Mouse (Mus musculus) intestine, embryonic 14.5 days (tissue): ENCODE measurements around the gene BC005561. TPM values are rescaled to one million over a fixed set of nuclear protein-coding genes. Genes with fewer than 3 reads are reported as not detected.
A peak's percentile ranks its signal among the peaks of the same experiment; 100 is the strongest.

Source experiments
- ATAC-seq: fragments of 200-750 bp; cut with Nextera tagmentation; replicated peaks from 2 replicates; pipeline ENCODE4 v1.8.0; 2017; ENCODE audit warnings: low read depth, moderate number of reproducible peaks, moderate TSS enrichment, moderate library complexity; ENCODE audit not compliant: low FRiP score, low TSS enrichment
- DNase-seq: peaks from one replicate; pipeline ENCODE4 v3.0.0-alpha.2; 2018; ENCODE audit warnings: low spot score
- H3K27ac ChIP-seq: fragments of 300-500 bp; sonication (generic); 2 replicates; pipeline ENCODE4 v1.5.1; 2014; ENCODE audit warnings: low read depth, mild to moderate bottlenecking, control low read depth
- H3K27me3 ChIP-seq: fragments of 300-500 bp; sonication (generic); replicated peaks from 2 replicates; pipeline ENCODE4 v1.6.1; 2014; ENCODE audit warnings: low read length, control low read depth; ENCODE audit not compliant: control insufficient read depth, insufficient read depth
- H3K36me3 ChIP-seq: fragments of 300-500 bp; sonication (generic); 2 replicates; pipeline ENCODE4 v1.6.1; 2014; ENCODE audit warnings: low read length, control low read depth; ENCODE audit not compliant: control insufficient read depth, insufficient read depth
- H3K4me1 ChIP-seq: fragments of 300-500 bp; sonication (generic); replicated peaks from 2 replicates; pipeline ENCODE4 v1.6.1; 2014; ENCODE audit warnings: low read length, control low read depth, mixed read lengths; ENCODE audit not compliant: control insufficient read depth, insufficient read depth
- H3K4me2 ChIP-seq: fragments of 300-500 bp; sonication (generic); 2 replicates; pipeline ENCODE4 v1.6.1; 2014; ENCODE audit warnings: low read length
- H3K4me3 ChIP-seq: fragments of 300-500 bp; sonication (generic); 2 replicates; pipeline ENCODE4 v1.5.1; 2014; ENCODE audit warnings: low read depth, low read length, control low read depth, mixed read lengths
- H3K9ac ChIP-seq: fragments of 300-500 bp; sonication (generic); 2 replicates; pipeline ENCODE4 v1.6.1; 2014; ENCODE audit warnings: mild to moderate bottlenecking, low read length
- H3K9me3 ChIP-seq: fragments of 300-500 bp; sonication (generic); 2 replicates; pipeline ENCODE4 v1.6.1; 2016; ENCODE audit warnings: low read length, control low read depth; ENCODE audit not compliant: control insufficient read depth
- WGBS: fragments of 180-500 bp; shearing (Covaris S2); extraction: QIAGEN DNeasy Blood & Tissue Kit; methylation state at CpG from one replicate; pipeline ENCODE4 v1.1.7; 2014; 5-methylcytosine and 5-hydroxymethylcytosine counted together
- polyA plus RNA-seq: library from polyadenylated mRNA; unstranded; fragments of >200 nt; fragmentation: Nextera tagmentation; extraction: Ambion mirVana; gene quantifications from 2 replicates; pipeline ENCODE4 v1.2.1, GENCODE M21; 2014

Gene BC005561
- polyA plus RNA-seq, result 12.8 and 13.9 TPM in 2 replicates

DNA sequence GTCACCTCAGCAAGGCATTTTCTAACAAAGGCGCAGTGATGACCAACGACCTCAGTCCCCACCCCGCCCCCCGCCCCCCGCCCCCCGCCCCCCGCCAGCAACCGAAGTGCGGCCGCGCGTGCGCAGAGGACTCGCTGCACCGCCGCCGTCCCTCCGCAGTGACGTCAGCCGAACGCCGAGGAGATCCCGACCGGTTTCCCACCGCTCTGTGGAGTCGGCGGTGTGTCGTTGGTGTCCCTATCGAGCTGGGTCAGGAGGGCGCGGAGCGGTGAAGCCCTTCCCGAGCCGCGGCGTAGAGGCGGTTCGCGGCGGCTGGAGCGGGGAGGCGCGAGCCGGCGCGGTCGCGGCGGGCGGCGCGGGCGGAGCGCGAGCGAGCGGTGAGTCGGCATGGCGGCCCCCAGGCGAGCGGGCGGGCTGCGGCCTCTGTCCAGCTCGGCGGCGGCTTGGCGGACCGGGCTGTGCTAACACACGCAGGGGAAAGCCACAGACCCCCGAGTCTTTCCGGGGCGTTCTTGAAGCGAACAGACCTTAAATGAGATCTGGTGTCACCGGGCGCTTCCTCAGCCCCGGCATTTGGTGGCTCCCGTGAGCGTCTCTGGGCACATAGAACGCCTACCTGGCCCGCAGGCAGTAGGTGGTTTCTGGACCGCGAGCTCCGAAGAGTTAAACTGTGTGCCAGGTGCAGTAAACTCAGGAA, at the start of gene BC005561:
BC005561 (plus strand) TSS at position 158 of the 697 bp plus-strand sequence.
- Histone ChIP-seq H3K4me2 (peak within 1 kb of the TSS; percentile 87), H3K27me3 (no peaks in the 10 kb centered on the region), H3K27ac (peak within 1 kb of the TSS; percentile 89), H3K36me3 (peaks cover 23% of the 10 kb centered on the region), H3K9ac (peak within 1 kb of the TSS; percentile 91), H3K9me3 (0 out of 2 replicates have a peak, but pooled peaks cover 5% of the 10 kb centered on the region), H3K4me1 (peaks cover 10% of the 10 kb centered on the region), H3K4me3 (peak within 1 kb of the TSS; percentile 84)
- DNase-seq (peak; percentile 93), ATAC-seq (peak; percentile 89)
- under 1% methylated on average over 60 of the region's 83 CpGs for WGBS

DNA sequence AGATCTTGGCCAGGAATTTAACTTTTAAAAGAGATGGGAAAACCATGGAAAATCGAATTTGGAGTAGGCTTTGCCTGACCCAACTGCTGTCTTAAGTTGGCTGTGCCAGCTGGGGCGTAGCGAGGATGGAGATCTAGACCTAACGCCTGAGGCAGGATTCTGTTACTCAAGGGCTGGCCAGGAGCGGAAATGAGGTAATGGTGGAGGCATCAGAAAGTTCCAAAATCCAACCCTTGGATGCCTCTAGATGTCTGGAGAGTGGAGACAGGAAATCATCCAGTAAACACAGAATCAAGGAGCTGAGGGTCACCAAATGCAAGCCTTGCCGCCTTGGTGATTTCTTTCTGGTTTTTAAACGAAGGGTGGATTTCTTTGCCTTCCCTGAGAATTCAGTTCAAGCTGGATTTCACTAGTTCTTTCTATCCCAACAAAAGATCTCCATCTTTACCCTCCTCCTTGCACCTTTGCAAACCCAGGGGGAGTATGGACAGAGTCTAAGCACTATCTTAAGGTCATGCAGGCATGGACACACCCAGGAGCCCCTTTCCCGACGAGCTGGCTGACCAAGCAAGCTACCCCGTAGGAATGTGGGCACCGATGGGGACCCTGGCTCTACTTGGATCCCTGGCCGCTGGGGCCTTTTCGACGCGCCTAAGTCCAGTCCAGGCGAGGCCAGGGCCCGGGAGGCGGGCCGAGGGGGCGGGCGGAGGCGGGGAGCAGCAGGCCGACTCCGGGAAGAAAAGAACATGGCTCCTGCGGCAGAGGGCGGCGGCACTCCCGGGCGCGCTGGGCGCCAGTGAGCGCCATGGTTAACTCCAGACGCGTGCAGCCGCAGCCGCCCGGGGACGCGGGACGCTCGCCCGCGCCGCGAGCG, 49.1 kb upstream of the BC005561 start, which contains the start of gene Pkd2:
Pkd2 (plus strand) TSS at position 619 of the 874 bp plus-strand sequence.
- Histone ChIP-seq H3K4me2 (peak within 1 kb of the TSS; percentile 74), H3K27me3 (no peaks in the 10 kb centered on the region), H3K9me3 (no peaks in the 10 kb centered on the region; the same call in 1 of the 2 replicates), H3K4me3 (peak within 1 kb of the TSS; percentile 90), H3K27ac (peak within 1 kb of the TSS; percentile 82), H3K9ac (peak within 1 kb of the TSS; percentile 74), H3K4me1 (peaks cover 14% of the 10 kb centered on the region), H3K36me3 (peaks cover 5% of the 10 kb centered on the region; the same call in 1 of the 2 replicates)
- DNase-seq (peak; percentile 91), ATAC-seq (peak; percentile 92)
- WGBS, result 10% methylated on average over 42 of the region's 46 CpGs

DNA sequence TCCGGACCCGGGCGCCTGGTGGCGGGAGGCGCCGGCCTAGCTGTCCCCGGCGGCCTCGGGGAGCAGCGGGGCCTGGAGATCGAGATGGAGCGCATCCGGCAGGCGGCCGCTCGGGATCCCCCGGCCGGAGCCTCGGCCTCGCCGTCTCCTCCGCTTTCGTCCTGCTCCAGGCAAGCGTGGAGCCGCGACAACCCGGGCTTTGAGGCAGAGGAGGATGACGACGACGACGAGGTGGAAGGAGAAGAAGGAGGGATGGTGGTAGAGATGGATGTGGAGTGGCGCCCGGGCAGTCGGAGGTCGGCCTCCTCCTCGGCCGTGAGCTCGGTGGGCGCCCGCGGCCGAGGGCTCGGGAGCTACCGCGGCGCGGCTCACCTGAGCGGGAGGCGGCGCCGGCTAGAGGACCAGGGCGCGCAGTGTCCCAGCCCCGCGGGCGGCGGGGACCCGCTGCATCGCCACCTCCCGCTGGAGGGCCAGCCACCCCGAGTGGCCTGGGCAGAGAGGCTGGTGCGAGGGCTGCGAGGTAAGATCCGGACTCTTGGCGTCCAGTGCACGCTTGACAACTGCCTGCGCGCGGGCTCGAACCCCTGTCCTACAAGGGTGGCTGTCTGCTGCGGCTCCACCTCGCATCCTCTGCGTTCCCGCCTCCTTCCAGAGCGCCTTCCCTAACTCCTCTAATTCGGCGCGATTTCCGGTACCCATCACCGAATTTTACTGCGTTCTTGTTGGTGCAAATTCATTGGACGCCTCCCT, 48.3 kb upstream of the BC005561 start:
- peaks cover 9% of the 10 kb centered on the region; the same call in 1 of the 2 replicates for H3K36me3 ChIP-seq
- DNase-seq (peak; percentile 88), ATAC-seq (peak; percentile 73)
- no peaks in the 10 kb centered on the region; the same call in 1 of the 2 replicates for H3K9me3 ChIP-seq
- peak overlapping the region; percentile 90 for H3K4me3 ChIP-seq
- peak overlapping the region; percentile 74 for H3K9ac ChIP-seq
- under 1% methylated on average over 75 of the region's 82 CpGs for WGBS
- peak overlapping the region; percentile 82 for H3K27ac ChIP-seq
- H3K4me1 ChIP-seq, result peaks cover 14% of the 10 kb centered on the region
- no peaks in the 10 kb centered on the region for H3K27me3 ChIP-seq
- peak overlapping the region; percentile 74 for H3K4me2 ChIP-seq

DNA sequence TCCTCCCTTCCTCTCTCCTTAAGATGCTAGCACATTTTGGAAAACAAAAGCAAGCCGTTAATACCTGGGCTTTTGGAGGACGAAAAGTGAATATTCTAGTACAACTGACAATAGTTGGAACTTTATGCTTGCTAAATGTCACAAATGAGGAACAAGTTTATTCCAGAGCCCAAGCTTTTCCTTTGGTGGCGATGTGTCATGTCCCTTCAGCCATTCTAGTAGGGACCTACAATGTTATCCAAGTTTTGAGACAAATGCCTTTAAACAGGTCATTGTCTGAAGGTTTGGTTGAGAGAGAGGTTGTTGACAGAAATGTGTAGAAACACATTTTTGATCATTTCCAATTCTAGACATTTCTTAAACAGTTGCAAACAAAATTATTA, 47.7 kb upstream of the BC005561 start:
- H3K9ac ChIP-seq, result peak overlapping the region; percentile 13
- ATAC-seq, result no peak
- DNase-seq, result no peak
- H3K4me2 ChIP-seq, result peak overlapping the region; percentile 74
- H3K27me3 ChIP-seq, result no peaks in the 10 kb centered on the region
- no peaks in the 10 kb centered on the region; the same call in 1 of the 2 replicates for H3K9me3 ChIP-seq
- peak overlapping the region; percentile 90 for H3K4me3 ChIP-seq
- 28% methylated on average over 3 of the region's 3 CpGs for WGBS
- H3K4me1 ChIP-seq, result peaks cover 14% of the 10 kb centered on the region
- H3K36me3 ChIP-seq, result peaks cover 14% of the 10 kb centered on the region; the same call in 1 of the 2 replicates
- peak overlapping the region; percentile 82 for H3K27ac ChIP-seq

DNA sequence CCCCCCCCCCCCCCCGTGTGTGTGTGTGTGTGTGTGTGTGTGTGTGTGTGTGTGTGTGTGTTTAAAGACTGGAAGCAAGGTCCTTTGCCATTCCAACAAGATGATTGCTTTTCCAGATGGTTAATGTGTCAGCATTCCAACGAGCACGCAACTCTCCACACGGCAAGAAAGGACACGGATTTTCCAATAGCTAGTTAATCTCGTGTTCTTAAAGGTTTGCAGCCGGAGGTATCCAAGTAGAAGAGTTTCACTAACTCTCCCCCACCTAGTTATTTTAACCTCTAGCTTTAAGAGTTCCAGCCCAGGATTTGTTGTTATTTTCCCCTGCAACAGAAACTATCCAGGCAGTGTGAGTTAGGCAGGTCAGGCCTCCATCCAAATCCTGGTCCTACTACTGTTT, 47.3 kb upstream of the BC005561 start:
- 0 out of 2 replicates have a peak overlapping the region, but pooled peaks have one; percentile 16 for H3K9ac ChIP-seq
- H3K27ac ChIP-seq, result no peak overlapping the region
- H3K27me3 ChIP-seq, result no peaks in the 10 kb centered on the region
- H3K36me3 ChIP-seq, result peaks cover 17% of the 10 kb centered on the region; the same call in 1 of the 2 replicates
- H3K4me2 ChIP-seq, result peak overlapping the region; percentile 74
- ATAC-seq, result no peak
- 32% methylated on average over 6 of the region's 7 CpGs for WGBS
- H3K4me3 ChIP-seq, result peak overlapping the region; percentile 90
- no peak for DNase-seq
- peaks cover 14% of the 10 kb centered on the region for H3K4me1 ChIP-seq
- H3K9me3 ChIP-seq, result no peaks in the 10 kb centered on the region; the same call in 1 of the 2 replicates

DNA sequence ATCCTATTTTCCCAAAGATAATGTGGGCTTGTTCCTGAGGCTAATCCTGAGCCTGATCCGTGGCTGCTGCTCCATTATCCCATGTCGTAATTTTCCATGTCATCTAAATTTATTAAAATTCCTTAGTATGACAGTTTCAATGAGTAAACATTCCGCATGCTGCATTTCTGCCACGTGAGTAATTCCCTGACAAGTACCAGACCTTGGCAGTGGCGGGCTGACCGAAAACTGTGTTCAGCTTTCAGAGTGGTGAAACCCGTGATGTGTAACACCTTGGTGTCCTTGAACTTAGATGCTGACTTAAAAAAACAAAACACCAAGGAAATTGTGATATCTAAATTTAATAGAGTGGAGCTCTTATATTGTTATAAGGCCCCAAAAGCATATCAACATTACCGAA, 42.9 kb upstream of the BC005561 start:
- Histone ChIP-seq H3K27me3 (no peaks in the 10 kb centered on the region), H3K36me3 (peaks cover 48% of the 10 kb centered on the region), H3K27ac (no peak overlapping the region), H3K4me3 (no peak overlapping the region), H3K4me2 (no peak overlapping the region), H3K9ac (no peak overlapping the region), H3K4me1 (peaks cover 7% of the 10 kb centered on the region), H3K9me3 (no peaks in the 10 kb centered on the region)
- DNase-seq (no peak), ATAC-seq (no peak)
- 66% methylated on average over 8 of the region's 8 CpGs for WGBS

DNA sequence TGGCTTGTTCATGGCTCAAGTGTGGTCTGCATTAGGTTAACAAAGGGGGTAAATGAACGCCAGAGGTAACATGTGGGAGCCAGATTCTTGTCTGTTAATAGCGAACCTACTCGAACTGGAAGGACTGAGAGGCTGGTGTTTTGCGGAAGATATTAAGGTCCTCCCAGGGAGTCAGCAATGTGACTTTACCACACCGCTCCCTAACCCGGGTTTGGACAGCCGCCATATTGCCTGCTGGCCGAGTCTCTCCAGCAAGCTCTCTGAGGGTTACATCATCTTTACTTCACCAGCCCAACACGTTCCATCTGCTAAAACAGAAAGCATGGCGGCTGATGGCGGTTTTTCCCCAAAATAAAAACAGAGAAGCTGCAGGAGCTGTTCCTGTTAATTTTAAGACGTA, 42.4 kb upstream of the BC005561 start:
- Histone ChIP-seq H3K4me1 (peaks cover 7% of the 10 kb centered on the region), H3K4me3 (no peak overlapping the region), H3K27ac (no peak overlapping the region), H3K36me3 (peaks cover 49% of the 10 kb centered on the region), H3K9ac (no peak overlapping the region), H3K4me2 (no peak overlapping the region), H3K9me3 (no peaks in the 10 kb centered on the region), H3K27me3 (no peaks in the 10 kb centered on the region)
- no peak for ATAC-seq
- no peak for DNase-seq
- 86% methylated on average over 12 of the region's 12 CpGs for WGBS

DNA sequence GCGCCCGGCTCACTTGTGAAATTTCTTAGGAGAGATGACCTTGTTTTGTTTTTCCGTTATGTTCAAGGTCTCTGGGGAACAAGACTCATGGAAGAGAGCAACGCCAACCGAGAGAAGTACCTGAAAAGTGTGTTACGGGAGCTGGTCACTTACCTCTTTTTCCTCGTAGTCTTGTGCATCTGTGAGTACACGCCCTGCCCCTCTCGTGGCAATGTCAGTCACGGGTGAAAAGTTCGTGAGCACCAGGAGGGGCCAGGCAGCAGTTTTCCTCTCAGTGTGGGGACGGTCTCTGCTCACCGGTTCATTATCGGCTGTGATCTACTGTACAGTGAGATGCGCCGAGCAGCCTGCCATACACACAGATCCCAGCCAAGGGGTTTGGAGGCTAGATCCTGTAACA, 41.3 kb upstream of the BC005561 start:
- Histone ChIP-seq H3K9ac (no peak overlapping the region), H3K9me3 (no peaks in the 10 kb centered on the region), H3K27me3 (no peaks in the 10 kb centered on the region), H3K36me3 (peaks cover 58% of the 10 kb centered on the region), H3K4me3 (no peak overlapping the region), H3K4me2 (no peak overlapping the region), H3K27ac (no peak overlapping the region), H3K4me1 (no peaks in the 10 kb centered on the region)
- DNase-seq (no peak), ATAC-seq (no peak)
- WGBS, result 92% methylated on average over 16 of the region's 16 CpGs
